Mouse (Mus musculus) gonadal fat pad, adult 2 months (tissue): ENCODE results near the gene Tvp23b. TPM values are rescaled to one million over a fixed set of nuclear protein-coding genes. Genes with fewer than 3 reads are reported as not detected.

ENCODE experiments used
- DNase-seq: peaks from one replicate; pipeline ENCODE4 v3.0.0-alpha.2; 2012; ENCODE audit warnings: low read depth
- polyA plus RNA-seq: library from polyadenylated mRNA; depleted of rRNA; stranded (reverse); fragments of >200 nt; gene quantifications from 2 replicates; pipeline ENCODE4 v1.2.3, GENCODE M21; 2012

Gene Tvp23b
- polyA plus RNA-seq, 1 experiment, result 39.6 TPM

GRCm38 (mm10) chr11:62891763-62892162 is 12.5 kb downstream of the Tvp23b start:
- DNase-seq, result no peak

- no peak for DNase-seq
Measured at GRCm38 (mm10) chr11:62901699-62902323, 22.6 kb downstream of the Tvp23b start.

- DNase-seq, result no peak
Measured at GRCm38 (mm10) chr11:62903871-62904495, 24.7 kb downstream of the Tvp23b start.

- no peak for DNase-seq
Measured at GRCm38 (mm10) chr11:62909720-62910306, 30.6 kb downstream of the Tvp23b start.

- no peak for DNase-seq
Measured at GRCm38 (mm10) chr11:62911362-62911761, 32.1 kb downstream of the Tvp23b start.

- DNase-seq, result no peak
Measured at GRCm38 (mm10) chr11:62913141-62913540, 33.9 kb downstream of the Tvp23b start.

GRCm38 (mm10) chr11:62914532-62914931 is 35.3 kb downstream of the Tvp23b start:
- no peak for DNase-seq

GRCm38 (mm10) chr11:62915486-62915885 is 36.2 kb downstream of the Tvp23b start:
- no peak for DNase-seq

GRCm38 (mm10) chr11:62916765-62917164 is 37.5 kb downstream of the Tvp23b start:
- DNase-seq, result no peak

GRCm38 (mm10) chr11:62919946-62920742 is 40.9 kb downstream of the Tvp23b start:
- no peak for DNase-seq

GRCm38 (mm10) chr11:62920743-62921050 is 41.4 kb downstream of the Tvp23b start:
- DNase-seq, result no peak

- DNase-seq, result no peak
Measured at GRCm38 (mm10) chr11:62921052-62921977, 42.1 kb downstream of the Tvp23b start.

- no peak for DNase-seq
Measured at GRCm38 (mm10) chr11:62924091-62924761, 45.0 kb downstream of the Tvp23b start.

GRCm38 (mm10) chr11:62929799-62930198 is 50.5 kb downstream of the Tvp23b start:
- DNase-seq, result no peak

GRCm38 (mm10) chr11:62930574-62930973 is 51.3 kb downstream of the Tvp23b start:
- no peak for DNase-seq

GRCm38 (mm10) chr11:62931141-62931540 is 51.9 kb downstream of the Tvp23b start:
- no peak for DNase-seq

- no peak for DNase-seq
Measured at GRCm38 (mm10) chr11:62933099-62933498, 53.8 kb downstream of the Tvp23b start.

- no peak for DNase-seq
Measured at GRCm38 (mm10) chr11:62934795-62935514, 55.7 kb downstream of the Tvp23b start.

GRCm38 (mm10) chr11:62937986-62938385 is 58.7 kb downstream of the Tvp23b start:
- DNase-seq, result no peak

GRCm38 (mm10) chr11:62938921-62939320 is 59.7 kb downstream of the Tvp23b start:
- DNase-seq, result no peak
